Mouse (Mus musculus) liver, embryonic 15.5 days (tissue): Measurements from ENCODE around the gene Olfr1102. TPM values are rescaled to one million over a fixed set of nuclear protein-coding genes. Genes with fewer than 3 reads are reported as not detected.

ENCODE experiments used
- ATAC-seq: fragments of 200-750 bp; cut with Nextera tagmentation; 2 replicates; pipeline ENCODE4 v1.8.0; 2017; ENCODE audit warnings: moderate number of reproducible peaks, mild to moderate bottlenecking, moderate library complexity; ENCODE audit not compliant: insufficient read depth
- H3K27ac ChIP-seq: fragments of 300-500 bp; sonication (generic); replicated peaks from 2 replicates; pipeline ENCODE4 v1.5.1; 2015; ENCODE audit warnings: mild to moderate bottlenecking, inconsistent platforms
- H3K27me3 ChIP-seq: fragments of 300-500 bp; sonication (generic); 2 replicates; pipeline ENCODE4 v1.6.1; 2015; ENCODE audit warnings: mild to moderate bottlenecking, inconsistent platforms
- H3K36me3 ChIP-seq: fragments of 300-500 bp; sonication (generic); replicated peaks from 2 replicates; pipeline ENCODE4 v1.6.1; 2015; ENCODE audit warnings: moderate library complexity, mild to moderate bottlenecking, inconsistent platforms
- H3K4me1 ChIP-seq: fragments of 300-500 bp; sonication (generic); replicated peaks from 2 replicates; pipeline ENCODE4 v1.6.1; 2015; ENCODE audit warnings: inconsistent platforms
- H3K4me2 ChIP-seq: fragments of 300-500 bp; sonication (generic); 2 replicates; pipeline ENCODE4 v1.6.1; 2015; ENCODE audit warnings: moderate library complexity, mild to moderate bottlenecking, inconsistent platforms
- H3K4me3 ChIP-seq: fragments of 300-500 bp; sonication (generic); replicated peaks from 2 replicates; pipeline ENCODE4 v1.5.1; 2015; ENCODE audit warnings: mild to moderate bottlenecking, inconsistent platforms
- H3K9ac ChIP-seq: fragments of 300-500 bp; sonication (generic); 2 replicates; pipeline ENCODE4 v1.6.1; 2015; ENCODE audit warnings: moderate library complexity, mild to moderate bottlenecking, inconsistent platforms
- H3K9me3 ChIP-seq: fragments of 300-500 bp; sonication (generic); replicated peaks from 2 replicates; pipeline ENCODE4 v1.6.1; 2016; ENCODE audit warnings: inconsistent platforms
- WGBS: fragments of 180-500 bp; shearing (Covaris S2); methylation state at CpG from one replicate; pipeline ENCODE4 v1.1.7; 2015; ENCODE audit warnings: mixed read lengths; ENCODE audit not compliant: insufficient replicate concordance; 5-methylcytosine and 5-hydroxymethylcytosine counted together
- polyA plus RNA-seq: library from polyadenylated mRNA; unstranded; fragments of >200 nt; fragmentation: Nextera tagmentation; extraction: Ambion mirVana; gene quantifications from 2 replicates; pipeline ENCODE4 v1.2.1, GENCODE M21; 2015

The Olfr1102 gene
- polyA plus RNA-seq: not detected in 2 replicates

- ATAC-seq: no peak
- Histone ChIP-seq H3K4me3 (no peak within 1 kb of the TSS), H3K9me3 (no peaks in the 10 kb centered on the region), H3K4me2 (no peak within 1 kb of the TSS), H3K4me1 (no peaks in the 10 kb centered on the region), H3K27ac (no peak within 1 kb of the TSS), H3K27me3 (no peaks in the 10 kb centered on the region), H3K36me3 (no peaks in the 10 kb centered on the region), H3K9ac (no peak within 1 kb of the TSS)
These were observed at the start of gene Olfr1102 for GRCm38 (mm10) chr2:86998098-86998497. TSS of gene Olfr1102 (plus strand) at chr2:86998398.

- no peaks in the 10 kb centered on the region for H3K27me3 ChIP-seq
- H3K4me3 ChIP-seq: no peak within 1 kb of the TSS
- no peaks in the 10 kb centered on the region for H3K4me1 ChIP-seq
- H3K4me2 ChIP-seq: no peak within 1 kb of the TSS
- no peaks in the 10 kb centered on the region for H3K36me3 ChIP-seq
- H3K9ac ChIP-seq: no peak within 1 kb of the TSS
- no peaks in the 10 kb centered on the region for H3K9me3 ChIP-seq
- no peak for ATAC-seq
- 50% methylated on average over 1 of the region's 1 CpGs for WGBS
- H3K27ac ChIP-seq: no peak within 1 kb of the TSS
These were observed 37.6 kb upstream of the Olfr1102 start, which contains the start of gene Olfr1099 for GRCm38 (mm10) chr2:86960593-86960992. TSS of gene Olfr1099 (minus strand) at chr2:86960693.

DNA sequence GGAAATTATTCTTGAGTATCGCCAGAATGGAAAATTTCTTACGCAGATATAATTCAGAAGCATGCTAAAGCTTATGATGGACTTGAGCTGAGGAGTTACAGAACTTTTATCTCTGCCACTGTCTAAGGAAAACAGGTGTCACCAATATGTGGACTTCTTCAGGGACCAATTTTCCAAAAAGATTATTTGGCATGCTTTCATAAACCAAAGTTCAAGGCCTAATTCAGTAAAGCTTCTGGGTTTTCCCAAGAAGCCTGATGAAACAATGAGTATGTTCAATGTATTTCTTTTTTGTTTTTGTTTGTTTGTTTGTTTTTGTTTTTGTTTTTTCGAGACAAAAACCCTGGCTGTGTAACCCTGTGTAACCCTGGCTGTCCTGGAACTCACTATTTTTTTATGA lies 18.3 kb upstream of the Olfr1102 start, which contains the start of gene Olfr1100:
Gene Olfr1100 (minus strand): TSS at position 101 of the 400 bp plus-strand sequence.
- no peaks in the 10 kb centered on the region for H3K27me3 ChIP-seq
- no peak for ATAC-seq
- no peak within 1 kb of the TSS for H3K9ac ChIP-seq
- H3K27ac ChIP-seq: no peak within 1 kb of the TSS
- H3K4me2 ChIP-seq: no peak within 1 kb of the TSS
- WGBS: 61% methylated on average over 3 of the region's 3 CpGs
- H3K36me3 ChIP-seq: no peaks in the 10 kb centered on the region
- no peaks in the 10 kb centered on the region for H3K4me1 ChIP-seq
- no peaks in the 10 kb centered on the region for H3K9me3 ChIP-seq
- H3K4me3 ChIP-seq: no peak within 1 kb of the TSS

- Histone ChIP-seq H3K27ac (no peak within 1 kb of the TSS), H3K27me3 (no peaks in the 10 kb centered on the region), H3K4me2 (no peak within 1 kb of the TSS), H3K4me1 (no peaks in the 10 kb centered on the region), H3K9me3 (no peaks in the 10 kb centered on the region), H3K4me3 (no peak within 1 kb of the TSS), H3K36me3 (no peaks in the 10 kb centered on the region), H3K9ac (no peak within 1 kb of the TSS)
- 51% methylated on average over 3 of the region's 3 CpGs for WGBS
- ATAC-seq: no peak
These were observed 7.1 kb upstream of the Olfr1102 start, which contains the start of gene Olfr1101 for GRCm38 (mm10) chr2:86991121-86991520. TSS of gene Olfr1101 (minus strand) at chr2:86991221.

- no peaks in the 10 kb centered on the region for H3K27me3 ChIP-seq
- H3K9me3 ChIP-seq: no peaks in the 10 kb centered on the region
- H3K9ac ChIP-seq: no peak within 1 kb of the TSS
- WGBS: 57% methylated on average over 1 of the region's 1 CpGs
- H3K27ac ChIP-seq: no peak within 1 kb of the TSS
- no peaks in the 10 kb centered on the region for H3K36me3 ChIP-seq
- H3K4me1 ChIP-seq: no peaks in the 10 kb centered on the region
- no peak for ATAC-seq
- H3K4me3 ChIP-seq: no peak within 1 kb of the TSS
- H3K4me2 ChIP-seq: no peak within 1 kb of the TSS
These were observed 28.8 kb downstream of the Olfr1102 start, which contains the start of gene Olfr1104 for GRCm38 (mm10) chr2:87026980-87027379. TSS of gene Olfr1104 (minus strand) at chr2:87027080.

DNA sequence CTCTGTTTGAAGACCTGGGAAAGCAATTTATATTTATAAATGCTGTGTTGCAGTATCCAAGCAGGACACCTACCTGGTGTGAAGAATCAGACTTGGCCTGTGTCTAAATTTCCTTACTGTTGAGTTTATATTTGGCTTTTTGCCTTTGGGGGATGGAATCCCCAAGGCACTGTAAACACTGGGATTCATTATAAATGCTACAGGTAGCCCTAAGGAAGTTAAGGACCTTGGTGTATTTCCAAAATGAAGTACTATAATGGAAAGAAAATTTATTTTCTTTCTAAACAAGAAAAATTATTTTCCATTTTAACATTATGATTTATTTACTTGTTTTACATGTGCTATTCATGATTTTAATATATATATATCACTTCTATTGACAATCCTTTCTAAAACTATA lies 38.2 kb downstream of the Olfr1102 start, which contains the start of gene Olfr1105:
Gene Olfr1105 (minus strand): TSS at position 101 of the 400 bp plus-strand sequence.
- ATAC-seq: no peak
- no peaks in the 10 kb centered on the region for H3K9me3 ChIP-seq
- no peak within 1 kb of the TSS for H3K4me2 ChIP-seq
- H3K27me3 ChIP-seq: no peaks in the 10 kb centered on the region
- no peaks in the 10 kb centered on the region for H3K4me1 ChIP-seq
- H3K36me3 ChIP-seq: no peaks in the 10 kb centered on the region
- no peak within 1 kb of the TSS for H3K4me3 ChIP-seq
- H3K9ac ChIP-seq: no peak within 1 kb of the TSS
- no peak within 1 kb of the TSS for H3K27ac ChIP-seq

DNA sequence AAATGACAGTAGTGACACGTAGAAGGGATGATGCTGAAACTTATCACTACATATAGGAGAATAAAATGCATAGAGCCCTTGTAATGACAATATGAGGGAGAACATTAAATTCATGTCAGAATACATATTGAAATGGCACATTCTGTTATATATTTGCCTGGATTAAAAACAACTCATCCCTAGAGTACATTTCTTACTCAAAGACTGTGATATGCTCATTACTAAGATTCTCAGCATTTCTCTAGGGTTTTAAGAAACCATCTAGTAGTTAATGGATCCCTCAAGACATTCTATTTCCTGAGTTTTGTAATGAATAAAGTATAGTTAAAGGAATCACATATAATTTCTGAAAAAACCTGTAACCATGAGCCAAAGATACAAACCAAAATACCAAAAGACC lies 54.0 kb downstream of the Olfr1102 start, which contains the start of gene Olfr1106:
Gene Olfr1106 (minus strand): TSS at position 101 of the 400 bp plus-strand sequence.
- no peak for ATAC-seq
- no peak within 1 kb of the TSS for H3K27ac ChIP-seq
- 51% methylated on average over 1 of the region's 1 CpGs for WGBS

More for the DNA sequence above, 54.0 kb downstream of the Olfr1102 start, which contains the start of gene Olfr1106:
- H3K36me3 ChIP-seq: no peaks in the 10 kb centered on the region
- no peaks in the 10 kb centered on the region for H3K27me3 ChIP-seq
- no peak within 1 kb of the TSS for H3K9ac ChIP-seq
- H3K4me1 ChIP-seq: no peaks in the 10 kb centered on the region
- no peak within 1 kb of the TSS for H3K4me2 ChIP-seq
- no peaks in the 10 kb centered on the region for H3K9me3 ChIP-seq
- H3K4me3 ChIP-seq: no peak within 1 kb of the TSS

Other genes starting within 250 kb of the Olfr1102 start
- gene Olfr1090, start 239.4 kb upstream of the Olfr1102 start, polyA plus RNA-seq: not detected in 2 replicates
- gene Olfr1093, start 215.9 kb upstream of the Olfr1102 start, polyA plus RNA-seq: not detected in 2 replicates
- gene Olfr141, start 188.4 kb upstream of the Olfr1102 start, polyA plus RNA-seq: not detected in 2 replicates
- gene Olfr1094, start 173.7 kb upstream of the Olfr1102 start, polyA plus RNA-seq: not detected in 2 replicates
- gene Olfr1095, start 146.7 kb upstream of the Olfr1102 start, polyA plus RNA-seq: not detected in 2 replicates
- gene Gm13723, start 123.6 kb upstream of the Olfr1102 start, polyA plus RNA-seq: not detected in 2 replicates
- gene Olfr1097, start 106.2 kb upstream of the Olfr1102 start, polyA plus RNA-seq: not detected in 2 replicates
- not detected in 2 replicates for gene Olfr1098, start 73.9 kb upstream of the Olfr1102 start, polyA plus RNA-seq
- gene Olfr1099, start 37.7 kb upstream of the Olfr1102 start, polyA plus RNA-seq: not detected in 2 replicates
- gene Olfr1100, start 18.4 kb upstream of the Olfr1102 start, polyA plus RNA-seq: not detected in 2 replicates
- not detected in 2 replicates for gene Olfr1101, start 7.2 kb upstream of the Olfr1102 start, polyA plus RNA-seq
- gene Olfr1104, start 28.7 kb downstream of the Olfr1102 start, polyA plus RNA-seq: not detected in 2 replicates
- not detected in 2 replicates for gene Olfr1105, start 38.1 kb downstream of the Olfr1102 start, polyA plus RNA-seq
- gene Olfr1106, start 53.9 kb downstream of the Olfr1102 start, polyA plus RNA-seq: not detected in 2 replicates
- gene Olfr1107, start 77.4 kb downstream of the Olfr1102 start, polyA plus RNA-seq: not detected in 2 replicates
- gene Olfr1109, start 97.6 kb downstream of the Olfr1102 start, polyA plus RNA-seq: not detected in 2 replicates
- not detected in 2 replicates for gene Olfr259, start 116.2 kb downstream of the Olfr1102 start, polyA plus RNA-seq
- gene Olfr1110, start 141.9 kb downstream of the Olfr1102 start, polyA plus RNA-seq: not detected in 2 replicates
- not detected in 2 replicates for gene Olfr1111, start 154.2 kb downstream of the Olfr1102 start, polyA plus RNA-seq
- gene Olfr1112, start 189.4 kb downstream of the Olfr1102 start, polyA plus RNA-seq: not detected in 2 replicates
- gene Olfr1113, start 210.6 kb downstream of the Olfr1102 start, polyA plus RNA-seq: not detected in 2 replicates
- gene Olfr1115, start 249.6 kb downstream of the Olfr1102 start, polyA plus RNA-seq: not detected in 2 replicates